Mouse (Mus musculus): ENCODE results near the gene Serpinb13.
"Not testable (repeated sequence)": the region's sequence is repeated elsewhere in the genome, so short reads cannot be mapped to it uniquely, and the experiment has no call there.

The Serpinb13 gene

GRCm38 (mm10) chr1:106980684-106981083 is at the start of gene Serpinb13:
TSS of gene Serpinb13 (plus strand) at chr1:106980984.
- in situ Hi-C loops (cut with MboI, MseI): no loop called here

- in situ Hi-C loops (cut with MboI, MseI): no loop called here
These were observed 48.8 kb upstream of the Serpinb13 start for GRCm38 (mm10) chr1:106931954-106932353.

- in situ Hi-C loops (cut with MboI, MseI): no loop called here
These were observed 47.1 kb upstream of the Serpinb13 start for GRCm38 (mm10) chr1:106933658-106934057.

- in situ Hi-C loops (cut with MboI, MseI): no loop called here
These were observed 46.5 kb upstream of the Serpinb13 start, which contains the start of gene Serpinb12 for GRCm38 (mm10) chr1:106934265-106934664. TSS of gene Serpinb12 (plus strand) at chr1:106934449.

- in situ Hi-C loops (cut with MboI, MseI): loop anchor here in 1 of 2 experiments (10.0 kb wide), 1 partner anchor 1432 kb away; no protein-coding TSS in a partner anchor
These were observed 33.6 kb upstream of the Serpinb13 start for GRCm38 (mm10) chr1:106947217-106947616.

GRCm38 (mm10) chr1:106959981-106960380 is 20.8 kb upstream of the Serpinb13 start:
- in situ Hi-C loops (cut with MboI, MseI): no loop called here

GRCm38 (mm10) chr1:106961023-106961422 is 19.8 kb upstream of the Serpinb13 start:
- in situ Hi-C loops (cut with MboI, MseI): no loop called here

GRCm38 (mm10) chr1:106983092-106983491 is 2.3 kb downstream of the Serpinb13 start:
- in situ Hi-C loops (cut with MboI, MseI): no loop called here

- in situ Hi-C loops (cut with MboI, MseI): no loop called here
These were observed 3.1 kb downstream of the Serpinb13 start for GRCm38 (mm10) chr1:106983865-106984264.

- in situ Hi-C loops (cut with MboI, MseI): no loop called here
These were observed 19.6 kb downstream of the Serpinb13 start for GRCm38 (mm10) chr1:107000424-107000823.

GRCm38 (mm10) chr1:107001754-107002153 is 21.0 kb downstream of the Serpinb13 start:
- in situ Hi-C loops (cut with MboI, MseI): no loop called here

- in situ Hi-C loops (cut with MboI, MseI): no loop called here
These were observed 25.5 kb downstream of the Serpinb13 start for GRCm38 (mm10) chr1:107006316-107006715.

GRCm38 (mm10) chr1:107014530-107014929 is 33.7 kb downstream of the Serpinb13 start:
- in situ Hi-C loops (cut with MboI, MseI): loop anchor here (5.0 kb wide), 2 partner anchors 107 to 473 kb away; no protein-coding TSS in a partner anchor

GRCm38 (mm10) chr1:107015210-107015609 is 34.4 kb downstream of the Serpinb13 start:
- in situ Hi-C loops (cut with MboI, MseI): loop anchor here in 1 of 2 experiments (5.0 kb wide), 1 partner anchor 472 kb away; no protein-coding TSS in a partner anchor

- in situ Hi-C loops (cut with MboI, MseI): no loop called here
These were observed 45.1 kb downstream of the Serpinb13 start for GRCm38 (mm10) chr1:107025886-107026285.

- in situ Hi-C loops (cut with MboI, MseI): not testable (repeated sequence)
These were observed 53.5 kb downstream of the Serpinb13 start for GRCm38 (mm10) chr1:107034236-107034635.

All from T-helper 17 cell (primary cell).